ENCODE assay signal across 7 mouse cellular contexts in the genomic region with DNA sequence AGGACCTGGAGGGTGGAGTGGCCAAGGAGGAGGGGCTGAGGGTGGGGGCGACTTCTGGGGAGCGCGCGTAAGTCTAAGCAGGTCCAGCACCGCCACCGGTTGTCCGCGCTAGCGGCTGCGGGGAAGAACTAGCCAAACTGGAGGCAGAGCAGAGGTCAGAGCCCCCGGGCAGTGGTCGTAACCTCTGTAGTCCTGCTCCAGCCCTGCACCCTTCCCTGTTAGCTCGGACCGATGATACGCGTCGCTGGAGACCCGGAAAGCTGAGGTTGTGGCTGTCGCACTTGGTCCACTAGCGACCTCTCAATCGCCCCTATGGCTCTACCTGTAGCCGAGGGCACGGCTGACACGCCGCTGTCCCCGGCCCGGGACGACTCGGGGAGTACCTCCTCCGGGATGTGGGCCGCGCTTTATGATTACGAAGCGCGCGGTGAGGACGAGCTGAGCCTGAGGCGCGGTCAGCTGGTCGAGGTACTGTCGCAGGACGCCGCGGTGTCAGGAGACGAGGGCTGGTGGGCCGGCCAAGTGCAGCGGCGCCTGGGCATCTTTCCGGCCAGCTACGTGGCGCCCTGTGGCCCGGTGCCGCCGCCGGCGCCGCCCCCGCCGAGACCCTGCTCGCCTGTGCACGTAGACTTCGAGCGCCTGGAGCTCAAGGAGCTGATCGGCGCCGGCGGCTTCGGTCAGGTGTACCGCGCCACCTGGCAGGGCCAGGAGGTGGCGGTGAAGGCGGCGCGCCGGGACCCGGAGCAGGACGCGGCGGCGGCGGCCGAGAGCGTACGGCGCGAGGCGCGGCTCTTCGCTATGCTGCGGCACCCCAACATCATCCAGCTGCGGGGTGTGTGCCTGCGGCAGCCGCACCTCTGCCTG. TPM values are rescaled to one million over a fixed set of nuclear protein-coding genes. Genes with fewer than 3 reads are reported as not detected.
DNase-seq lines count a peak whose midpoint lies in the region; ATAC-seq and TF ChIP-seq lines count a peak whose summit lies in the region.

A gene (plus strand): TSS at position 86 of the 864 bp plus-strand sequence.

- H3K4me2 ChIP-seq in embryonic facial prominence, embryonic 12.5 days (replicated peaks) = peak within 1 kb of the TSS; percentile 100
- H3K4me2 ChIP-seq in liver, embryonic 14.5 days (ENCODE audit: low read depth) = peak within 1 kb of the TSS; percentile 46

- H3K27me3 ChIP-seq in ES-Bruce4 (ENCODE audit: control insufficient read depth, insufficient read depth, low read length, poor library complexity, severe bottlenecking) = peaks cover 18% of the 10 kb centered on the region
- H3K27me3 ChIP-seq in embryonic facial prominence, embryonic 12.5 days = peaks cover 75% of the 10 kb centered on the region
- H3K27me3 ChIP-seq in liver, embryonic 14.5 days (ENCODE audit: control insufficient read depth, insufficient read depth, low read length) = peaks cover 38% of the 10 kb centered on the region

- H3K9ac ChIP-seq in ES-Bruce4 (ENCODE audit: low read depth, poor library complexity, severe bottlenecking) = peak within 1 kb of the TSS; percentile 44
- H3K9ac ChIP-seq in embryonic facial prominence, embryonic 12.5 days = peak within 1 kb of the TSS; percentile 51
- no peak within 1 kb of the TSS for H3K9ac ChIP-seq in liver, embryonic 14.5 days (replicated peaks)

- no peak within 1 kb of the TSS for H3K27ac ChIP-seq in ES-Bruce4 (ENCODE audit: insufficient read depth, low read length)
- H3K27ac ChIP-seq in embryonic facial prominence, embryonic 12.5 days = no peak within 1 kb of the TSS
- no peak within 1 kb of the TSS for H3K27ac ChIP-seq in liver, embryonic 14.5 days

- no peak for TF ChIP-seq CTCF in ES-Bruce4 (IDR thresholded peaks at IDR 0.05; ENCODE audit: low read depth, low read length)
- no peak for TF ChIP-seq CTCF in liver, embryonic 14.5 days (IDR thresholded peaks at IDR 0.05; ENCODE audit: low read depth)

- no peaks in the 10 kb centered on the region for H3K4me1 ChIP-seq in ES-Bruce4 (ENCODE audit: control insufficient read depth, insufficient read depth, low read length)
- H3K4me1 ChIP-seq in embryonic facial prominence, embryonic 12.5 days = peaks cover 12% of the 10 kb centered on the region; the same call in 1 of the 2 replicates
- H3K4me1 ChIP-seq in liver, embryonic 14.5 days (replicated peaks; ENCODE audit: control insufficient read depth in 2 of 2, insufficient read depth in 2 of 2, low read length in 1 of 2) = peaks cover 0 to 3% of the 10 kb centered on the region in 2 experiments; a peak in 1 of 4 replicates

- H3K9me3 ChIP-seq in ES-Bruce4 (replicated peaks; ENCODE audit: control insufficient read depth, insufficient read depth, low read length, poor library complexity, severe bottlenecking) = no peaks in the 10 kb centered on the region; the same call in 1 of the 2 replicates
- H3K9me3 ChIP-seq in embryonic facial prominence, embryonic 12.5 days = no peaks in the 10 kb centered on the region
- no peaks in the 10 kb centered on the region for H3K9me3 ChIP-seq in liver, embryonic 14.5 days (ENCODE audit: control insufficient read depth, low read length)

- intact Hi-C loops in heart, postnatal 36 days (cut with DNase I) = no loop called here

- WGBS in embryonic facial prominence, embryonic 12.5 days = under 1% methylated on average over 84 of the region's 93 CpGs
- WGBS in liver, embryonic 14.5 days (ENCODE audit: insufficient replicate concordance) = 2% methylated on average over 88 of the region's 93 CpGs

- peak within 1 kb of the TSS; percentile 65 for H3K4me3 ChIP-seq in ES-Bruce4 (ENCODE audit: low read depth, low read length)
- peak within 1 kb of the TSS; percentile 58 for H3K4me3 ChIP-seq in embryonic facial prominence, embryonic 12.5 days
- peak within 1 kb of the TSS; percentile 32 to 44 for H3K4me3 ChIP-seq in liver, embryonic 14.5 days (ENCODE audit: insufficient read depth in 1 of 2, low read depth in 2 of 2, low read length in 2 of 2)

- no peak for TF ChIP-seq EP300 in ES-Bruce4 (IDR thresholded peaks at IDR 0.05; ENCODE audit: insufficient read depth, low read depth, low read length)
- TF ChIP-seq EP300 in liver, embryonic 14.5 days (IDR thresholded peaks at IDR 0.05; ENCODE audit: low read depth) = no peak

- H3K36me3 ChIP-seq in ES-Bruce4 (ENCODE audit: control insufficient read depth, insufficient read depth, low read length, poor library complexity, severe bottlenecking) = no peaks in the 10 kb centered on the region
- no peaks in the 10 kb centered on the region for H3K36me3 ChIP-seq in embryonic facial prominence, embryonic 12.5 days
- H3K36me3 ChIP-seq in liver, embryonic 14.5 days (replicated peaks; ENCODE audit: control insufficient read depth, insufficient read depth, low read depth) = no peaks in the 10 kb centered on the region

- no peak for TF ChIP-seq POLR2A in ES-Bruce4 (IDR thresholded peaks at IDR 0.05; ENCODE audit: insufficient read depth, low read length)

- ATAC-seq in embryonic facial prominence, embryonic 12.5 days (ENCODE audit: insufficient number of reproducible peaks, insufficient read depth, low FRiP score, low TSS enrichment) = peak; percentile 31; the same call in 1 of the 2 replicates
- ATAC-seq in liver, embryonic 14.5 days (ENCODE audit: insufficient read depth) = peak; percentile 20; the same call in 1 of the 2 replicates

- peak; percentile 53 for DNase-seq in Muller cell, postnatal 12 days (ENCODE audit: inconsistent ontology term)
- peak; percentile 14 to 15 for DNase-seq in heart, postnatal 36 days
- no peak for DNase-seq in liver, embryonic 14.5 days (ENCODE audit: low read depth in 3 of 3, low spot score in 3 of 3)
- peak; percentile 39 for DNase-seq in retina, embryonic 14.5 days (ENCODE audit: low spot score)
- no peak for DNase-seq in layer of hippocampus, postnatal 36 days

RNA-seq across cellular contexts. Expression of the gene that starts here (rescaled TPM):
- polyA plus RNA-seq in ES-Bruce4 (2011; ENCODE audit: insufficient read depth, insufficient read length, low read depth, missing spikeins) = 0.24 and 0.30 TPM in 2 replicates
- 0.10 and 0.18 TPM in 2 replicates for polyA plus RNA-seq in embryonic facial prominence, embryonic 12.5 days (2016; fragmentation: Nextera tagmentation; extraction: Ambion mirVana)
- total RNA-seq in heart, postnatal 36 days (2021) = under 1 TPM; 0.76 to 0.97 TPM
- 0.04 TPM in 2 replicates for polyA plus RNA-seq in liver, embryonic 14.5 days (2012; rRNA removed)
- polyA plus RNA-seq in liver, embryonic 14.5 days (2014; fragmentation: Nextera tagmentation; extraction: Ambion mirVana) = 0.01 and 0.11 TPM in 2 replicates
- 1 to 10 TPM in 1 of 2 experiments, under 1 TPM in 1; 0.91 to 1.3 TPM for total RNA-seq in layer of hippocampus, postnatal 36 days (2021)

Comparison
In these comparisons a context has a peak if more than half of its experiments do, and no peak if none do; other contexts are left out.
1. Peak in ATAC-seq, H3K4me3 ChIP-seq, H3K9ac ChIP-seq and H3K4me2 ChIP-seq in embryonic facial prominence, embryonic 12.5 days; RNA of the gene not detected or under 1 TPM.
2. Peak in DNase-seq in heart, postnatal 36 days; RNA of the gene not detected or under 1 TPM.
3. Peak in ATAC-seq, H3K4me3 ChIP-seq and H3K4me2 ChIP-seq in liver, embryonic 14.5 days; RNA of the gene not detected or under 1 TPM.
4. DNase-seq: peak in Muller cell, postnatal 12 days (single experiment) and retina, embryonic 14.5 days (single experiment); none in liver, embryonic 14.5 days (0 of 3) and layer of hippocampus, postnatal 36 days (0 of 2).
5. Peak in every context shown above with its lines, with median percentiles within 50 percentile points of each other: H3K4me3 ChIP-seq.